Mouse (Mus musculus) CH12.LX (cell line): ENCODE results near the gene Slc25a45. TPM values are rescaled to one million over a fixed set of nuclear protein-coding genes. Genes with fewer than 3 reads are reported as not detected.
A peak's percentile ranks its signal among the peaks of the same experiment; 100 is the strongest.

Source experiments
- DNase-seq: peaks from one replicate; pipeline ENCODE4 v3.0.0-alpha.2; 2013; ENCODE audit errors: extremely low read depth
- H3K27ac ChIP-seq: 2 replicates; pipeline ENCODE4 v1.5.1; 2012; ENCODE audit warnings: low read depth, mild to moderate bottlenecking, control low read depth, moderate library complexity; ENCODE audit not compliant: insufficient read depth
- H3K27me3 ChIP-seq: replicated peaks from 2 replicates; pipeline ENCODE3; 2012; ENCODE audit warnings: inconsistent platforms
- H3K36me3 ChIP-seq, 2 experiments: replicated peaks in 1 of 2; 2 replicates each; pipeline versions ENCODE3 to v1.6.1; 2012; ENCODE audit warnings: inconsistent platforms in 1 of 2, low read length in 1 of 2, mild to moderate bottlenecking in 1 of 2, mixed read lengths in 1 of 2, moderate library complexity in 1 of 2; ENCODE audit not compliant: control insufficient read depth in 1 of 2, insufficient read depth in 1 of 2
- H3K4me1 ChIP-seq, 2 experiments: 2 replicates each; pipeline ENCODE4 v1.6.1; 2012; ENCODE audit warnings: inconsistent platforms in 1 of 2, moderate library complexity in 1 of 2; ENCODE audit not compliant: insufficient read depth in 2 of 2, control insufficient read depth in 1 of 2
- H3K4me2 ChIP-seq: 2 replicates; pipeline ENCODE4 v1.6.1; 2012; ENCODE audit warnings: low read depth, mild to moderate bottlenecking, control low read depth; ENCODE audit not compliant: poor library complexity, insufficient read depth, severe bottlenecking
- H3K4me3 ChIP-seq, 3 experiments: fragments of 150-350 bp in 1 of 3; sonication (generic) in 1 of 3; replicated peaks in 1 of 3; 2 replicates each; pipeline versions ENCODE3 to v1.5.1; 2011 to 2012; ENCODE audit warnings: low read depth in 2 of 3, low read length in 2 of 3, mild to moderate bottlenecking in 2 of 3, moderate library complexity in 2 of 3, control low read depth in 1 of 3, improper control_type of control experiment in 1 of 3, inconsistent platforms in 1 of 3, mixed read lengths in 1 of 3; ENCODE audit not compliant: poor library complexity in 1 of 3
- H3K79me2 ChIP-seq: replicated peaks from 2 replicates; pipeline ENCODE4 v1.6.1; 2012; ENCODE audit warnings: mild to moderate bottlenecking, moderate library complexity; ENCODE audit not compliant: control insufficient read depth, poor library complexity, insufficient read depth, severe bottlenecking; ENCODE audit errors: extremely low read depth
- H3K9ac ChIP-seq: 2 replicates; pipeline ENCODE4 v1.6.1; 2012; ENCODE audit warnings: low read depth, mild to moderate bottlenecking, control low read depth, moderate library complexity; ENCODE audit not compliant: insufficient read depth
- H3K9me3 ChIP-seq: replicated peaks from 2 replicates; pipeline ENCODE3; 2012; ENCODE audit warnings: low read length, inconsistent platforms, mixed read lengths
- BHLHE40 ChIP-seq: IDR thresholded peaks from 2 replicates; pipeline ENCODE4 v1.6.1; 2011; ENCODE audit warnings: mild to moderate bottlenecking, low read depth, low read length, improper control_type of control experiment
- CHD1 ChIP-seq: IDR thresholded peaks from 2 replicates; pipeline ENCODE4 v1.6.1; 2012; ENCODE audit warnings: low read depth, low read length, improper control_type of control experiment, inconsistent platforms
- CHD2 ChIP-seq: IDR thresholded peaks from 2 replicates; pipeline ENCODE4 v1.6.1; 2011; ENCODE audit warnings: low read length, improper control_type of control experiment
- CTCF ChIP-seq, 2 experiments: IDR thresholded peaks in 1 of 2; conservative IDR thresholded peaks in 1 of 2; 2 replicates each; pipeline ENCODE4 v1.5.1; 2011 to 2012; ENCODE audit warnings: low read depth in 2 of 2, low read length in 2 of 2, improper control_type of control experiment in 1 of 2, inconsistent platforms in 1 of 2, mild to moderate bottlenecking in 1 of 2, moderate library complexity in 1 of 2
- E2F4 ChIP-seq: IDR thresholded peaks from 2 replicates; pipeline ENCODE4 v1.6.1; 2011; ENCODE audit warnings: low read depth, low read length, improper control_type of control experiment; ENCODE audit not compliant: insufficient replicate concordance
- ELF1 ChIP-seq: IDR thresholded peaks from 2 replicates; pipeline ENCODE4 v1.6.1; 2014; ENCODE audit warnings: low read depth, mild to moderate bottlenecking, inconsistent platforms, low read length, improper control_type of control experiment
- EP300 ChIP-seq: IDR thresholded peaks from 2 replicates; pipeline ENCODE4 v1.6.1; 2011; ENCODE audit warnings: low read length, improper control_type of control experiment
- ETS1 ChIP-seq: conservative IDR thresholded peaks from 2 replicates; pipeline ENCODE4 v1.6.1; 2012; ENCODE audit warnings: low read depth, mild to moderate bottlenecking, inconsistent platforms, low read length, improper control_type of control experiment, moderate library complexity
- GABPA ChIP-seq: IDR thresholded peaks from 2 replicates; pipeline ENCODE4 v1.6.1; 2012; ENCODE audit warnings: low read depth, low read length, improper control_type of control experiment, inconsistent platforms; ENCODE audit not compliant: insufficient replicate concordance
- HCFC1 ChIP-seq: IDR thresholded peaks from 2 replicates; pipeline ENCODE4 v1.6.1; 2012; ENCODE audit warnings: low read depth, mild to moderate bottlenecking, inconsistent platforms, low read length, improper control_type of control experiment
- IRF4 ChIP-seq: IDR thresholded peaks from 2 replicates; pipeline ENCODE4 v1.6.1; 2014; ENCODE audit warnings: low read depth, mild to moderate bottlenecking, inconsistent platforms, low read length, improper control_type of control experiment
- JUN ChIP-seq: IDR thresholded peaks from 2 replicates; pipeline ENCODE4 v1.6.1; 2011; ENCODE audit warnings: low read depth, mild to moderate bottlenecking, low read length, improper control_type of control experiment, moderate library complexity; ENCODE audit not compliant: insufficient read depth
- JUND ChIP-seq: conservative IDR thresholded peaks from 2 replicates; pipeline ENCODE4 v1.6.1; 2011; ENCODE audit warnings: low read depth, low read length, improper control_type of control experiment
- KAT2A ChIP-seq: IDR thresholded peaks from 2 replicates; pipeline ENCODE4 v1.6.1; 2012; ENCODE audit warnings: low read length, improper control_type of control experiment, inconsistent platforms; ENCODE audit not compliant: insufficient replicate concordance
- MAFK ChIP-seq: IDR thresholded peaks from 2 replicates; pipeline ENCODE4 v1.6.1; 2011; ENCODE audit warnings: low read length, improper control_type of control experiment; ENCODE audit not compliant: insufficient replicate concordance
- MAX ChIP-seq: IDR thresholded peaks from 2 replicates; pipeline ENCODE4 v1.6.1; 2011; ENCODE audit warnings: low read length, improper control_type of control experiment
- MAZ ChIP-seq: IDR thresholded peaks from 2 replicates; pipeline ENCODE4 v1.6.1; 2012; ENCODE audit warnings: low read depth, mild to moderate bottlenecking, inconsistent platforms, low read length, improper control_type of control experiment, moderate library complexity
- MEF2A ChIP-seq: IDR thresholded peaks from 2 replicates; pipeline ENCODE4 v1.6.1; 2014; ENCODE audit warnings: low read depth, mild to moderate bottlenecking, inconsistent platforms, low read length, improper control_type of control experiment, borderline replicate concordance
- MXI1 ChIP-seq: IDR thresholded peaks from 2 replicates; pipeline ENCODE4 v1.6.1; 2011; ENCODE audit warnings: mild to moderate bottlenecking, low read depth, low read length, improper control_type of control experiment
- MYC ChIP-seq: IDR thresholded peaks from 2 replicates; pipeline ENCODE4 v1.6.1; 2011; ENCODE audit warnings: low read depth, mild to moderate bottlenecking, improper control_type of control experiment, low read length
- NELFE ChIP-seq: IDR thresholded peaks from 2 replicates; pipeline ENCODE4 v1.6.1; 2011; ENCODE audit warnings: low read depth, low read length, improper control_type of control experiment
- NRF1 ChIP-seq: IDR thresholded peaks from 2 replicates; pipeline ENCODE4 v1.6.1; 2014; ENCODE audit warnings: low read depth, mild to moderate bottlenecking, inconsistent platforms, low read length, improper control_type of control experiment, moderate library complexity
- PAX5 ChIP-seq: IDR thresholded peaks from 2 replicates; pipeline ENCODE4 v1.6.1; 2012; ENCODE audit warnings: low read length, inconsistent platforms, mixed read lengths
- POLR2A ChIP-seq: IDR thresholded peaks from 2 replicates; pipeline ENCODE4 v1.6.1; 2011; ENCODE audit warnings: low read depth, mild to moderate bottlenecking, improper control_type of control experiment, low read length
- POLR2AphosphoS2 ChIP-seq: IDR thresholded peaks from 2 replicates; pipeline ENCODE4 v1.6.1; 2011; ENCODE audit warnings: low read depth, low read length, improper control_type of control experiment
- RAD21 ChIP-seq: IDR thresholded peaks from 2 replicates; pipeline ENCODE4 v1.6.1; 2011; ENCODE audit warnings: low read depth, mild to moderate bottlenecking, low read length, improper control_type of control experiment, moderate library complexity
- RCOR1 ChIP-seq: conservative IDR thresholded peaks from 2 replicates; pipeline ENCODE4 v1.6.1; 2012; ENCODE audit warnings: low read depth, mild to moderate bottlenecking, inconsistent platforms, low read length, improper control_type of control experiment
- SIN3A ChIP-seq: IDR thresholded peaks from 2 replicates; pipeline ENCODE4 v1.6.1; 2012; ENCODE audit warnings: low read length, improper control_type of control experiment, inconsistent platforms
- SMC3 ChIP-seq: IDR thresholded peaks from 2 replicates; pipeline ENCODE4 v1.6.1; 2011; ENCODE audit warnings: low read depth, low read length, improper control_type of control experiment
- TBP ChIP-seq: conservative IDR thresholded peaks from 2 replicates; pipeline ENCODE4 v1.6.1; 2011; ENCODE audit warnings: low read depth, low read length, improper control_type of control experiment
- TCF12 ChIP-seq: IDR thresholded peaks from 2 replicates; pipeline ENCODE4 v1.6.1; 2014; ENCODE audit warnings: low read depth, mild to moderate bottlenecking, inconsistent platforms, low read length, improper control_type of control experiment
- UBTF ChIP-seq: IDR thresholded peaks from 2 replicates; pipeline ENCODE4 v1.6.1; 2012; ENCODE audit warnings: low read depth, mild to moderate bottlenecking, inconsistent platforms, low read length, improper control_type of control experiment, moderate library complexity
- USF1 ChIP-seq: IDR thresholded peaks from 2 replicates; pipeline ENCODE4 v1.6.1; 2014; ENCODE audit warnings: low read depth, mild to moderate bottlenecking, inconsistent platforms, low read length, improper control_type of control experiment
- USF2 ChIP-seq: conservative IDR thresholded peaks from 2 replicates; pipeline ENCODE4 v1.6.1; 2011; ENCODE audit warnings: low read depth, low read length, improper control_type of control experiment
- ZC3H11A ChIP-seq: IDR thresholded peaks from 2 replicates; pipeline ENCODE4 v1.6.1; 2012; ENCODE audit warnings: low read depth, mild to moderate bottlenecking, inconsistent platforms, low read length, improper control_type of control experiment
- ZKSCAN1 ChIP-seq: IDR thresholded peaks from 2 replicates; pipeline ENCODE4 v1.6.1; 2012; ENCODE audit warnings: low read depth, inconsistent platforms, low read length, improper control_type of control experiment, borderline replicate concordance
- ZMIZ1 ChIP-seq: IDR thresholded peaks from 2 replicates; pipeline ENCODE4 v1.6.1; 2012; ENCODE audit warnings: low read depth, mild to moderate bottlenecking, inconsistent platforms, low read length, improper control_type of control experiment
- ZNF384 ChIP-seq: IDR thresholded peaks from 2 replicates; pipeline ENCODE4 v1.6.1; 2012; ENCODE audit warnings: low read depth, low read length, improper control_type of control experiment, inconsistent platforms
- dilution Hi-C: fragments of 300-500 bp; cut with MboI; formaldehyde crosslinking; loops from 2 replicates; pipeline ENCODE4 v1.14.3; 2020; ENCODE audit warnings: low sequenced_read_pairs; ENCODE audit not compliant: extremely low pct_unique_long_range_greater_than_20kb, extremely low pct_ligation_motif_present
- in situ Hi-C: fragments of 300-500 bp; cut with MboI; formaldehyde crosslinking; loops from 3 replicates; pipeline ENCODE4 v1.14.3; 2019; ENCODE audit warnings: low sequenced_read_pairs, low pct_ligation_motif_present, low pct_unique_long_range_greater_than_20kb, mixed read lengths
- polyA plus RNA-seq: library from polyadenylated mRNA; unstranded; fragments of >175 nt; gene quantifications from 2 replicates; pipeline ENCODE4 v1.2.1, GENCODE M21; 2012; ENCODE audit warnings: low read depth; ENCODE audit not compliant: insufficient read length
- total RNA-seq, 2 experiments: library from RNA; depleted of rRNA; stranded (reverse); fragments of 300-350 nt in 1 of 2; fragments of >200 nt in 1 of 2; gene quantifications; 2 replicates each; pipeline ENCODE4 v1.2.3; 2012 to 2014

The Slc25a45 gene
- total and polyA plus RNA-seq, 3 experiments, result 22.7 to 33.0 (median 23.1) TPM

DNA sequence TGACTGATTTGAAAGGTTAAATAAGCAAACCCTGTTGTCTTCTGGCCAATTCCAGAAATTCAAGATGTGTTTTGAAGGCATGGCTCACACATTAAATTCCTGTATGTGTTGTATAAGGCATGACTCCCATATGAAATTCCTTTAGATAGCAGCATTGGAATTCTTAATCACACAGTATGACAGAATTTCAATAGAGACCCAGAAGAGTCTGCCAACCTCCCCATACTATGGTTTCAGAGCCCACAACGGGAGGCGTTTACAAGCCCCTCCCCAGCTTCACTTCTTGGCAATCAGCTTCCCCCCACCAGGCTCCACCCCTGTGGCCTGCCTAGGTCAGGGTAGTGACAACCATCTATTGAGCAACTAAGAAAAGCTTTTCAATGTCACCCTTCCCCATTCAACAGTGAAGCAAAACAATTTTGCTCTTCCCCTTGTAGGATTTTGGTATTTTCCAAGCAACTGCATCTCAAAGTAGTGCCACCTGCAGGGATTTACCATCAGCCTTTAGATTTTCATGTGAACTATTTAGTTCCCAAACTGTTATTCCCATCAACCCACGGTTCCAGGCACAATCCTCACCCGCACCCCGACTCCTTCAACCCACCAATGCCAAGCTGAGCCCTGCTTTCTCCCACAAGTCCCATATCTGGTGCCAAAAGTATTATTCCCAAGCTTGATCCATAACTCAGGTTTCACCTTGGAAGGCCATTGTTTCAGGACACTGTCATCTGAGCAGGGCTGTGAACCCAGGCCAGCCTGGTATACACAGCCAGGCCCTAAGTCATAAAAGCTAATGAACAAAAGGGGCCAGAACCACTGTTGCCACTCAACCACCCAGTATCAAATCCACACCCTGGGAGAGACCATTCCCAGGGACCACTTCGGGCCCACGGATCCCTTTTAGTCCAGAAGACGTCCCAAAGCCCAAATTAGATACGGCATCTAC is 34.5 kb upstream of the Slc25a45 start:
- peaks cover 17 to 55% of the 10 kb centered on the region in 2 experiments for H3K4me1 ChIP-seq
- H3K4me3 ChIP-seq, result peak overlapping the region; percentile 65 to 98 (median 68)
- peak; percentile 54 for DNase-seq
- peaks cover 9 to 20% of the 10 kb centered on the region in 2 experiments for H3K36me3 ChIP-seq
- H3K79me2 ChIP-seq, result peaks cover 49% of the 10 kb centered on the region
- TF ChIP-seq ZNF384 (no peak), CTCF (conservative IDR thresholded peaks at IDR 0.05 in 1 of 2, IDR thresholded peaks at IDR 0.05 in 1 of 2; ENCODE audit: low read depth in 2 of 2, low read length in 2 of 2) (no peak), MEF2A (no peak), ZC3H11A (no peak), NRF1 (no peak), TCF12 (no peak), MXI1 (no peak; the same call in 1 of the 2 replicates), RCOR1 (peak; percentile 54; the same call in 1 of the 2 replicates), PAX5 (no peak), ETS1 (0 out of 2 replicates have a peak, but pooled peaks have one; percentile 11), RAD21 (no peak), ELF1 (0 out of 2 replicates have a peak, but pooled peaks have one; percentile 15), UBTF (no peak), POLR2AphosphoS2 (peak; percentile 49), IRF4 (no peak), HCFC1 (no peak), SIN3A (peak; percentile 67), CHD2 (peak; percentile 71), JUN (no peak), USF1 (no peak), MAZ (peak; percentile 60; the same call in 1 of the 2 replicates), NELFE (peak; percentile 64; the same call in 1 of the 2 replicates), POLR2A (peak; percentile 23), MAFK (no peak), USF2 (no peak), CHD1 (0 out of 2 replicates have a peak, but pooled peaks have one; percentile 81), KAT2A (no peak), BHLHE40 (no peak), ZKSCAN1 (no peak), E2F4 (no peak), MYC (no peak), ZMIZ1 (peak; percentile 61), EP300 (no peak), MAX (no peak), JUND (no peak), GABPA (no peak), TBP (0 out of 2 replicates have a peak, but pooled peaks have one; percentile 13), SMC3 (peak; percentile 17; the same call in 1 of the 2 replicates)
- H3K4me2 ChIP-seq, result peak overlapping the region; percentile 94
- H3K27ac ChIP-seq, result peak overlapping the region; percentile 99
- H3K9ac ChIP-seq, result peak overlapping the region; percentile 99
- dilution Hi-C loops, result no loop called here
- no peaks in the 10 kb centered on the region for H3K27me3 ChIP-seq
- no peaks in the 10 kb centered on the region for H3K9me3 ChIP-seq
- in situ Hi-C loops, result no loop called here
